Mouse (Mus musculus) heart, adult 8-10 months (tissue): ENCODE results near the gene Lhfpl5. TPM values are rescaled to one million over a fixed set of nuclear protein-coding genes. Genes with fewer than 3 reads are reported as not detected.
"Not testable (repeated sequence)": the region's sequence is repeated elsewhere in the genome, so short reads cannot be mapped to it uniquely, and the experiment has no call there.

ENCODE experiments used
- DNase-seq: peaks from one replicate; pipeline ENCODE4 v3.0.0; 2022; ENCODE audit warnings: low spot score
- total RNA-seq, 4 experiments: library from RNA; stranded (reverse); gene quantifications; 2 replicates each; pipeline ENCODE4 v1.2.4; 2022

Gene Lhfpl5
- not detected for total RNA-seq

DNA sequence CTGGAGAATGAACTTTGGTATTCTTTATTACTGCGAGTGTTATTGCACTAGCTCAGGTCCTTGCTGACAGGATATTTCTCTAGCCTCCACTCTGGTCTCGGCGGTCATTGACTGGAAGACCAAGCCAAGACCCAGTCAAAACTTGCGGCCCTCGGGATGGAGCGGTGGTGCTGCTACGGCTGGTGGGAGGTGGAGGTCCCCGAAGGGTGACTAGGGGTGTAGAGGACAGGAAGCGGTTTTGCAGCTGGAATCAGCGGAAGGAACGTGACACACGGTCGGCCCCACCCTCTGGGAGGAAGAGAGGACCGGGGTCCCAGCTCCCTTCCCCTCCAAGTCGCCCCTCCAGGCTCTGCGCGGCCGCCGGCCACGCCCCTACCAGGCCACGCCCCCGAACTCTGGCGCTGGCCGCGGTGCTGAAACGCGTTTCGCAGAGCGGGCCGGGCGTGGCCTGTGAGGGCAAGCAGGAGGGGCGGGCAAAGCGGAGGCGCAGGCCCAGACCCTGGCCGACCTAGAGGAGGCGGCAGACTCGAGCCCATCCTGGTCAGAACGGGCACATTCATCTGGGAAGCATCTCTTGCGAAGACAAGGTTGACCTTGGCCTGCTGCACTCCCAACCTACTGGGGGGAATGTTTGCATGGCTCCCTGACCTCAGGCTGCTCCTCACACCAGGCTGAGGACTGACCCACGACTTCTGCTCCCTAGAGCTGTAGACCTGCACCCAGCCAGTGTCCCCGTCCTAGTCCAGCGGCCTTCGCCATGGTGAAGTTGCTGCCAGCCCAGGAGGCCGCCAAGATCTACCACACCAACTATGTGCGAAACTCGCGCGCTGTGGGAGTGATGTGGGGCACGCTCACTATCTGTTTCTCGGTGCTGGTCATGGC, at the start of gene Lhfpl5:
TSS of gene Lhfpl5 (plus strand) at position 398 of the 882 bp plus-strand sequence.
- no peak for DNase-seq

DNA sequence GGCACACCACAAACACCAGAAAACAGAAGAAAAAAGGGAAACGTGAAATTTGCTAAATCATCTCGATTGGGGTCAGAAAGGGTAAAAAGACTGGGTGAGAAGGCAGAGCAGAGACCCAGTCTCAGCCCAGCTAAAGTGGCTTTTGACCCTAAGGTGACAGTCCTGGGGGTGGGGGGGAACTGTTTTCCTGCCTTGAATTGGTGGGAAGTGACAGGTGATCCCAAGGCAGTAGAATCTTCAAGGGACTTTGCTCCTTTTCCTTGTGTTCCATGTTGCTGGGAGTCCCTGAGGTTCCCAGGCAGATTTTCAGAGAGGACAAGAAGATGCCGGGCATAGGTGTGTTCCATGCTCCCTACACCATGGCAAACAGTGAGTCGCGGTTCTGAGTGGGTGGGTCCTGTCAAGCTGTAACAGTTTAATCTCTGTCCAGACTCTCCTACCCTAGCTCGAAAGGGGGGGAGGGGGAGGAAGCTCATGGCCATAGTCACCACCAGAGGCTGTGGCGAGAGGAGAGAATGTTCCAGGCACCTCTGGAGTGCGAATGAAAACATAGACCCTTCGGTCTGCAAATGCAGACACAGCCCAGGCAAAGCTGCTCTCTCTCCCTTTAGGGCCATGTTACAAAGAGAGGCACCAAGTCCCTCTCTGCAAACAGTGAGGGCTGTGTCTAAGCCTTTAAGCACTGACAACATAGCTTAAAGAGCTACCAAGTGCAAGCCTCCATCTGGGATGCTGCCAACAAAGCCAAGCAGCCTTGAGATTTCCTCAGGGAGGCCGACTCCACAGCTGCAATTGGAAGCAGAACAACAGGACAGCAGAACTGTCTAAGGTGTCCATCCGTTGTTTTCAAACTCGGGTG, 48.0 kb upstream of the Lhfpl5 start:
- DNase-seq: no peak

DNA sequence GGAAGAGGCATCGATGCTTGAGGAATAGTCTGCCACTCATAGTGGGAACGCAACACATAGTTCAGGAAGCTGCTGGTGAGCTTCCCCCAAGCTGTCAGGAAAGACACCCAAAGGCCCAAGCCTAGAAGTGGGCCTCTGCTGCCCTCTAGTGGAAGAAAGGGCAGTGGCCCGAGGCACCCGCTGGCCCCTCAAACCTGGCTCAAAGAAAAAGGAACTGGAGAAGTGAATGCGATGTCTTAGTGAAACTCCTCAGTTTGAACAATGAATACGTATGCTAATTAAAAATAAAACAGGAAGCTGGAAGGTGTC, 47.4 kb upstream of the Lhfpl5 start:
- peak; percentile 89 for DNase-seq

DNA sequence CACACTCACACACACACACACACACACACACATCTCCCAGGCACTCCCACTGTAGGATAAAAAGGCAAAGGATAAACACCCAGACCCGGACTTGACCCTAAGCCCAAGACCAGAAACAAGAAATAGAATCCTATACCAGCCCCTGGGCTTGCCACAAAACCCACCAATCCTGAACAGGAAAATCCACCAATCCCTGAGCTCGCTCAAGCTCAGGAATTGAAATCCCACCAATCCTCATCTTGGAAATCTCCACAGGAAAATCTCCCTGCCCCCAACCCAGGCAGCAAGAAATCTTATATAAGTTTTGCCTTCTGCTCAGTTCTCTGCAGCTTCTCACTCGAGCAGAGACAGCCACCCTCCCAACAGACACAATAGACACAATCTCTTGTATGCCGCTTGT, 46.3 kb upstream of the Lhfpl5 start:
- DNase-seq: no peak

DNA sequence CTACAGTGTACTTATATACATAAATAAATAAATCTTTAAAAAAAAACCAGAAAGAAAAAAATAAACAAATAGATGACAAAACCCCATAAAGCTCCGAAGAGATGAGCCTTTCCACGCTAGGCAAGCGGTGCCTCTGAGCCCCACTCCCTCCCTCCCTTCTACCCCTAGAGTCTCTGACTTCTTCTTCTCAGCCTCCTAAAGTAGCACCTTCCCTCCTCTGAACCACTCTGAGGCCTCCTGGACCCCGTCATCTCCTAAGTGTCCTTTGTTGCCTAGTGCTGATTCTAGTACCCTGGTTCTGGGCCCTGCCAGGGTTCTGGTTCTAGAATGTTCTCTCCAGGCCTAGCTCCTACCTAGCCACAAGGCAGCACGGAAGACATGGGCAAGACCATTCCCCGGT, 44.9 kb upstream of the Lhfpl5 start, which contains the start of gene Armc12:
TSS of gene Armc12 (plus strand) at position 301 of the 400 bp plus-strand sequence.
- no peak for DNase-seq

DNA sequence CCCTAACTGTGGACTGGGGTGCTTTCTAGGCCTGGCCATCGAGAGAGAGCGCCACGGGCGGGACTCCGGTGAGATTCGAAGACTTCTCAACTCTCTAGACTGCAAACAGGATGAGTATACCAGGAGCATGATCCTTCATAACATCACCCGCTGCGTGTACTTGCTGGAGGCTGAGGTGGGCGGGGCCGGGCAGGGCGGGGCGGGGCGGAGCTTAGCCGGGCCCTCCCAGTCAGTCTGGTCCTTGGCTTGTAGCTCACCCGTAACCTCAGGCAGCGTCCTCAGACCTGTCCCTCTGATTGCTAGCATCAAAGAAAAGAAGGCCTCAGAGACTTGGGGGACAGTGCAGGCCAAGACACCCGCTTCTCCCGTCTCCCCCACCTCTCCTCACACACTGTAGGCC, 43.5 kb upstream of the Lhfpl5 start:
- no peak for DNase-seq

DNA sequence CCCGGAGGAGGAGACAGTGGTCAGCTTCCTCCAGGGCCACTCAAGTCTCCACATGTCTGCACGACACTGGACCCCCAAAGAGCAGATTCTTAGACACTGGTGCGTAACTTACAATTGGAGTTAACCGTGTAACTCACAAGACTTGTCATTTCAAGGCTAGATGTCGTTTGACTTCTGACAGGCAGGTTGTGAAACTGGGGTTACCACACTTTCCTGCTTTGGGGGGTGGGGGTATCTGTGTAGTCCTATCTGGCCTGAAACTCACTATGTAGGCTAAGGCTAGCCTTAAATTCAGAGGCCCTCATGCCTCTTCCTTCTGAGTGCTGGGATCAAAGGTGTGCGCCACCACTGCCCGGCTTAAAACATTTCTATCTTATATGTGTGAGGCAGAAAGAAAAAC, 42.9 kb upstream of the Lhfpl5 start:
- DNase-seq: no peak

DNA sequence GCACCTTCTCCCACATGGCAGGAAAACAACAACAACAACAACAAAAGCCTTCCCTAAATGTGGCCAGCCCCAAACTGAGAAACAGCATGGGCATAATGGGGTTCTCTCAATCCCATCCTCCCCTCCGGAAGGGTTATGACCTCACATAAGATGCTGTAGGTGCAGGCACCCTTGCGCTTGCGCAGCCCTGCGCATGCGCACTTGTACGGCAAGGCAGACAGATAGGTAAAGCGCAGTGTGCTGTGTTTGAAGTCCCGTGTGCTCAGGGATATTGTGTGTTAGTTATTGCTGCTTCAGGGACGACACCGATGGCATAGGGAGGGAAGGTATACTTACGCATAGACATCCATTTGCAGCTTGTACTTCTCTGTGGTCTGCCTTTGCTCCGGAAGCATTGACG, 42.1 kb upstream of the Lhfpl5 start:
- no peak for DNase-seq

DNA sequence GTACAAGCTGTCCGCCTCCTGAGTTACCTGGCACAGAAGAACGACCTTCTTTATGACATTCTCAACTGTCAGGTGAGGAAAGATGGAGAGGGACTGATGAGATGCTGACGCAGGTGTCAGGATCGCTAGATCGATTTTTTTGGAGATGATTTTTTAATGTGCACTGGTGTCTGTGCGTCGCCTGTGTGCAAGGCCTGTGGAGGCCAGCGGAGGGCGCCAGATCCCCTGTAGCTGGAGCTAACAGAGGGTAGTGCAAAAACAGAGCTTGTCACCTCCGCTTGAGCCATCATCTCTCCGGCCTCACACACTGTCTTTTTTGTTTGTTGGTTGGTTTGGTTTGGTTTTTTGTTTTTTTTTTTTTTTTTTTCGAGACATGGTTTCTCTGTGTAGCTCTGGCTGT, 37.6 kb upstream of the Lhfpl5 start:
- no peak for DNase-seq

DNA sequence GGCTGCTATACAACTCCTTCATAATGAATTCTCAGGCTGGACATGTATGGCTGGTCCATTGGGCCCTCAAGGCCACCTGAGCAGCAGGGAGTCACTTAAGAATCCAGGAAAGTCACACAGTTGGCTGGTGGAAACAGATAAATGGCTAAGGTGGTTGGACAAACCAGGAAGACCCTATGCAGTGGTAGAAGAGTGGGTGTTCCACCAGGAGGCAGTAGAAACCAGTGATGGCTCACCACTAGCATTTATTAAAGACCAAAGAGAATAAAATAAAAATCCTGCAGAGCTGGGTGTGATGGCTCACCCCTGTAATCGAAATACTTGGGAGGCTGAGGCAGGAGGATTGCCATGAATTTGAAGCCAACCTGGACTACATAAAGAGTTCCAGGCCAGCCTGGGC, 28.5 kb upstream of the Lhfpl5 start:
- DNase-seq: no peak

DNA sequence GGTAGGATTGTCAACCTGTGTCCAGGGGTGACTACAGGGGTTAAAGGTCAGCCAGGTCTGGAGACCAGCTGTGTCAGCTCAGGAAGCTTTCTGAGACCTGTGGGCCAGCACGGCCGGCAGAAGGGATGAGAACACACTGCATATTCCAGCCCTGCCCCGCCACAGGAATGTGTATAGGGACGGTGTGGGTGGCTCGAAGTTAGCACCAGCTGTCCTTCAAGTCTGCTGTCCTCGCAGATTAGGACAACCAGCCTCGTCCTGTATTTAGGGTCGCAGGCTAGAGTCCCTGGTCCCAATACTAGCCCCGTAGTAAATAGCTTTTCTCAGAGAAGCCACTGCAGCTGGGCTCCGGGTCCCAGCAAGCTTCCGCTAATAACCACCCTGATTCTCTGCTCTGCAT, 26.9 kb upstream of the Lhfpl5 start:
- DNase-seq: no peak

DNA sequence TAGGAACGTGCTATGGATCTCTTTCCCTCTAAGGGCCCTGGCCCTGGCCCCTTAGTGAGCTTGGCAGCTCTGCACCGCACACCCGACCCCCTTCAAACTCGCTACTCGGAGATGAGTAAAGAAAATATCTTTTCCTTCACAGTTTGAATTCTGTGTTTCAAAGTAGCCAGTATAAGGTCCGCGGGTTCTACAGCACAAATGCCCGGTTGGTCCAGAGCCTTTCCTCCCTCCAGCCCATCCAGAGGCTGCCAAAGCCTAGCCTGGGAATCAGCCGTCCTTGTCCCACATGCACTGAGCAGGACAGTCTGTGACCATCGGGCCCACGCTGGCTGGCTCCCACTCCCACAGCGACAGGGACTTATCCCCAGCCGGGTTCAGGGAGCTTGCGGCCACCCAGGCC, 26.3 kb upstream of the Lhfpl5 start, which contains the start of gene Clpsl2:
TSS of gene Clpsl2 (plus strand) at position 301 of the 400 bp plus-strand sequence.
- DNase-seq: no peak

DNA sequence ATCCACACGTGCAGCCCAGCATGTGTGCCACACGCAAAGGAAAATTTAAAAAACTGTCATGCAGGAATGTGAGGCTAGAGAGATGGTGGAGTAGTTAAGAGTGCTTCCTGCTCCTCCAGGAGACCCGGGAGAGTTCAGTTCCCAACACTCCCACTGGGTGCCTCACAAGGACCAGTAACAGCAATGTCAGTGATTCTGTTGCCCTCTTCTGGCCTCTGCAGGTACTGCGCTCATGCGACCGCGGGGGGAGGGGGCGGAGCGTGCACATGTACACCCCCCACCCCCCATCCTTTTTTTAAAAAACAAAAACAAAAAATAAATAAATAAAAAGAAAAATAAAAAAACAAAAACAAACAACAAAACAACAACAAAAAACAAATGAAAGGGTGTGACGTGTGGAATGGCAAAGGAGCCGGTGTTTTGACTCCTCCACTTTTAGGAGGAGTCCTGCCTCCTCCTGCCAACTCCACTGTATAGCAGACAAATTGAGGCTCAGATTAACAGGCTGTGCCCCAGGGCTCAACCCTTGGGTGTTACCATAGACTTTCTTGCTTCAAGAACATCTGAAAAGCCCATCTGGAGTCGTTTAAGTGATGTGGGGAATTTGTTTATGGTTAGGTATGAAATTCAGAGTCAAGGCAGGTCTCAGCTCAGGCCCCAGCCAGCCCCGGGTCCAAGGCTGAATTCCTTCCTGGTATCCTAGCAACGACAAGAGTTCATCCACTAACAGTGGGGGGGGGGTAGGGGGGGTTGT, 22.2 kb upstream of the Lhfpl5 start:
- DNase-seq: peak; percentile 57

DNA sequence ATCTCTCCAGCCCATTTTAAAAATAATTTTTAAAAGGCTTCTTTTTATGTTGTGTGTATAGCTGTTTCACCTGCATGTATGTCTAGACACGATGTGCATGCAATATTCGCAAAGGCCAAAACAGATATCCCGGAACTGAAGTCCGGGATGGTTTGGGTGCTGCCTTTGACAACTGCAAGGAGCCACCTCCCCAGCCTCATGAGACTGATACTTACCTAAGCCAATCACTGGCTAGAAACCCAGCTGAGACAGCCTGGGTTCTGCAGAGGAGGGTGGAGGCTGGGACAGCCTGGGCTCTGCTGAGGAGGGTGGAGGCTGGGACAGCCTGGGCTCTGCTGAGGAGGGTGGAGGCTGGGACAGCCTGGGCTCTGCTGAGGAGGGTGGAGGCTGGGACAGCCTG, 21.4 kb upstream of the Lhfpl5 start:
- not testable (repeated sequence) for DNase-seq

DNA sequence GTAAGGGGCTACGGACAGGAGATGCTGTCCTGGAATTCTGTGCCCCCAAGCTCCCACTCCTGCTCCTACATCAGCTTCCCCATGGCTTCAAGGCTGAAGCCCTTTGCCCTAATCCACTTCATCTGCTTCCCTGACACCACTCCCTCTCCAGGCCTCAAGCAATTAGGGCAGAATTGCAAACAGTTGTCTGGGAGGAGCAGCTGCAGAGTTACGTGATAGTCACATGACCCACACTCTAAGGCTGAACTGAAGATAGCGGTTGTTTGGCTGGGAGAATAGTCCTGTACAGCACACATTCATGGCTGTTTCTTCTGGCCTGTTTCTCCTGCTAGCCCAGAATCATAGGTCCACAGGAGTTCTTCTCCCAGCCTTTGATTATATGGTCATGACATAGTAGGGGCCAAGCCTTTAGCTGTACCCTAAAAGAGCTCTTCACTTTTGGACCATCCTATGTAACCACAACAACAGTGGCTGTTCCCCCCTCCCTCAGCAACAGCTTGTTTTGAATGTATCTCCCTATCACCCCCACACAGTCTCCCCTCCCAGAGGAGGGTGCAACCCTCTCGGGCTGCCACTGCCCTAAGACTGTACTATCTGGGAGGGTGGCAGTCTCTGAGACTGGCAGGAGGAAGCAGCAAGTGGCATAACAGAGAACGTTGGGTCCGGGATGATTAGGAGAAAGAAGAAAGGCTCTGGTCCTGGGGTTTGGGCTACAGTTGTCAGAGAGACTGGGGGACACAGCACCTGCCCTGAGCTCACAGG, 18.6 kb upstream of the Lhfpl5 start:
- DNase-seq: no peak

DNA sequence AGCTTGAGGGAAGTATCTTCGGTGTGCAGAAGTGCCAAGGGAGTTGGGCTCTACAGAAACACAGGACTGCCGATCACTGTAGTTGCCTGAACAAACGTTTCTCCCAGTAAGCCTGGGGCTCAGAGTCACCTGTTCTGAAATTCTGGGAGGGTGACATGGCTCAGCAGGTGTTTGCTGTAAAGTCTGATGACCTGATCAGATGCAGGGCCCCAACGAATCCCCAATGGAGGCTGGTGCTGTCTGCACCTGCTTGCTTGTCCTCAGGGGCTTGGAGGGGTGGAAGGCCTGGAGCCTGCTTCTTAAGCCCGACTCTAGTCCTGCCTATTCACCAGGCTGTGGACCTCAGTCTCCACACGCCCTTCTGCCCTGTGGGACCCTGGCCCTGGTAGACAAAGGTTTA, 17.7 kb upstream of the Lhfpl5 start:
- DNase-seq: no peak

DNA sequence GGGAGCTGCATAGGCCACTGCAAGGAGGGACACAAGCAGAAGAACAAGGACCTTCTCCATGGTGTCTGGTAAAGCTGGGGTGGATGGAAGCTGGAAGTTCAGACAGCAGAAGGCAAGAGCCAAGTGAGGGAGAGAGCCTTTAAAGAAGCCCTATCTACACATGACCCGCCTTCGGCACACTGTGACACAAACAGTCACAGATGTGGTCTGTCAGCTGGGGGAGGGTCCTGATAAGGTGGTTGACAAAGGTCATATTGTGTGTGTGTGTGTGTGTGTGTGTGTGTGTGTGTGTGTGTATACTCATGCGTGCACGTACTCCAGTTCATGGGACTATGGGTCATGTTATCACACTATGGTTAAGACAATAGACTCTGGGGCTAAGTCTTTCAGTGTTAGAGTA, 14.8 kb upstream of the Lhfpl5 start, which contains the start of gene Clps:
TSS of gene Clps (minus strand) at position 169 of the 400 bp plus-strand sequence.
- DNase-seq: no peak

DNA sequence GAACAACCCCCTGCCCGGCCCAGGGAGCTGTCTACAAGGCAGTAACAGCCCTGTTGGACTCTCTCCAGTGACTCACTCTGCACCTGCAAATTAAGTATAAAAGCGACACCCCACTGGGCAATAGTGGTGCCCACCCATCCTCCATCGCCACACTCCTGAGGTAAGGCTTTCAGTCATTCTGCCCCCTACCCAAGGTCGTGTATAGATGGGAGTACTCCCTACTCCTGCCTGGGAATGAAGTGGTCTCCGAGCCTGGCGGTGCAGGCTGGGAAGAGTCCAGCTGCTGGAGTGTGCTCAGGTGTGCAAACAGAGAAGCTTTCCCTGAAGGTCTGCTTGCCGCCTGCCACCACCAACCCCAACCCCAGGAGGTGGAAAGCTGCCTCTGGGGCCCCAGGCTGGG, 13.8 kb upstream of the Lhfpl5 start:
- no peak for DNase-seq

DNA sequence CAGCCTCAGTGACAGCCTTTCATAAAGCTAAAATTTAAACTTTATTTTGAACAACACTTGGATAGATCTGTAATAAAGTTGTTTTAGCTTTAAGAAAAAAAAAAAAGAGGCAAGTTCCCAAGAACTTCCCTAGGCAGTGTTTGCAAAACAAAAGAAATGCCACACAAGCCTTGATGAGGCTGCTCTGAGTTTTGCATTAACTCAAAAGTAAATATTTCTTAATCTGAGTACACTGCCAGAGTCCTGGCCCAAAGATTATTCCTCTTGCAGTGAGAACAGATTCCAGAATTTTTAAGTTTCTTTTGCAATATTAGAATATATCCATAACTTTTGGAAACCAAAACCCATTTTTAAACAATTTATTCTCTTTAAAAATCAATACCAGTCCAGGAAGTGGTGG, 10.3 kb upstream of the Lhfpl5 start:
- DNase-seq: no peak

DNA sequence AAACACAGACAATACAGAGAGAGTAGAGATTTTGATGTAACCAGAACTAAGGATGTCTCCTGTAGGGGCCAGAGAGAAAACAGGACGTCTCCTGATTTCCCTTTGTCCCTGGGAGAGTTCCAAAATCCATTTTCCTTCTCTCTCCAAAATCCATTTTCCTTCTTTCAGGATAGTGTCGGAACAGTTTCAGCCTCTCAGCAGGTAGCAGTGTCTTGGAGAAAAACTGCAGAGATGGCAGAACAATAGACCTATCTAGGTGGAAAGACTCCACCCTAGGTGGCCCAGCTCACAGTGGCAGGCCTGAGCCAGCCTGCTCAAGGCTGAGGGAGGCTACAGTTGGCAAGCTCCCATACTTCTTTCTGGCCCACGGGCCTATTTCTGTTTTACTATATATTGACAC, 7.9 kb upstream of the Lhfpl5 start:
- DNase-seq: no peak

DNA sequence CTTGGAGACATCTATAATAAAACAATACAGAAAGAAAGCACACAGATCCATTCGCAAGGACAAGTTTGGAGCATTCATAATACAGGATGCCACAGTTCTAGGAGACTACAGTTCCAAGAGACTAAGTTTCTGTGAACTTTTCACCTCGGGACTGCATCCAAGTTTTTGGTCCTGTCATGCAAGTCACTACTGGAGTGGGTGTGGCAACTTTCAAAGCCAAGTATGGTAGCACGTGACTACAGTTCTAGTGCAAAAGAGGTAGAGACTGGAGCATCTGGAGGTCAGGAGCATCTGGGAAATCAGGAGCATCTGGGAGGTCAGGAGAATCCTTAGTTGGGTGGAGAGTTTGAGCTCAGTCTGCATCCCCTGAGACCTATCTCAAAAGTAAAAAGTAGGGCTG, 3.6 kb upstream of the Lhfpl5 start:
- DNase-seq: no peak
